Mouse (Mus musculus): Measurements from ENCODE around the gene Scd2.
"Not testable (repeated sequence)": the region's sequence is repeated elsewhere in the genome, so short reads cannot be mapped to it uniquely, and the experiment has no call there.

Scd2 gene

DNA sequence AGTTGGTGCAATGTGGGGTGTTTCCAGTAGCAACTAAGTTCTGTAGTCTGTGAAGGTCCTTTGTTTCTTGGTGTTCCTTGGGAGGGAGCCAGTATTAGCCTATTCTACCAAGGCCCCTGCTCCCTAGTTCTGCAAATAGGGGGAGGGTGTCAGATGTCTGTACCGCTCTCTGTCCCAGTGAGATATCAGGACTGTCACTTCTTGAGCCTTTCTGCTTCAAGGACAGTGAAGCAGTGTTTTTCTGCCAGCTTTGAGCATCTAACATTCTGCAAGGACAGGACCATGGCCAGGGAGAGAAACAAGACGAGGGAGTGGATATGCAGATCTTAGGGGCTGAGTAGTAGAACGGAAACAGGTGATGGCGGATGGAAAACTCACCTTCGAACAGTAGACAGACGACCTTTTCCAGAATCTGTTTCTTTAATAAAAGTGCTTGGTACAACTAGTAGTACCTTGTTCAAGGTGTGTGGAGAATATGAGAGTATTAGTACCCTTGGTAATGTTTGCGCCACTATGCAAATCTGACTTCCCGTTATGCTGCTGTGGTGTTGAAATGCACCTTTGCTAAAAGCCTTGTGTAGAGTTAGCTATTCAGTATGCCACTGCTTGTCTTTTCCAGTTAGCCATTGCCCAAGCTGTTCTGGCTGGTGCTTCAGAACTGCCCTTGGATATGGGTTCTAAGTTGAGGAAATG is 3.7 kb downstream of the Scd2 start:
- peak; percentile 74 for DNase-seq (ENCODE audit: low read depth, low spot score)

DNA sequence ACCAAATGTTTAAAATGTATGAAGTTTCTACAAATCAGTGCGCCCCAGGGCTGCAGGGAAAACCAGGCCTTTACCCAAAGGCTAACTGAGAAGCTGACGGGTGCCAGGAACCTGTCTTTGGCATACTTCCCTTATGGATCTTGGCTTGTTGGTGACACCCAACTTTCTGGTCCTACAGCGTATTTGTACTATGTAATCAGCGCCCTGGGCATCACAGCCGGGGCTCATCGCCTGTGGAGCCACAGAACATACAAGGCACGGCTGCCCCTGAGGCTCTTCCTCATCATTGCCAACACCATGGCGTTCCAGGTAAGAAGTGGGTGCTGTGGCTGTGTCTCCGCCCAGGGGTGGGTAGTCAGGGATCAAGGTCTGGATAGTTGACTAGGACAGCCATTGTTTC is 4.4 kb downstream of the Scd2 start:
- DNase-seq (ENCODE audit: low read depth, low spot score), result no peak

DNA sequence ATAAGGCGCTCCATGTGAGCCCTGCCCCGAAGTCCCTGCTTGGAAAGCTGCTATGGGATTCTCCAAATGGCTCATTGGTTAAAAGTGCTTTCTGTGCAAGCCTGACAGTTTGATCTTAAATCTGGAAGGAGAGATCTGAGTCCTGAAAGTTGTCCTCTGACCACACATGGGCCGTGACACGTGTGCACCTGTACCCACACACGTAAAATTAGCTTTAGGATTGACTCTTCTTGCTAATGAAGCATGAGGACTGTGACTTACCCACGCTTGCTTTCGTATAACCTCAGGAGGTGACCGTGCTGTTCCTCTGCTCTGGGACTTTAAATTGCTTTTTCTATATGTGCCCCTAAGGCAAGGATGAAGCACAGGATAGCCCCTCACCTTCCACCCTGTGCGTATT is 5.6 kb downstream of the Scd2 start:
- no peak for DNase-seq (ENCODE audit: low read depth, low spot score)

GRCm38 (mm10) chr19:44299902-44300301 is 6.4 kb downstream of the Scd2 start:
- DNase-seq (ENCODE audit: low read depth, low spot score), result no peak

- DNase-seq (ENCODE audit: low read depth, low spot score), result no peak
Measured at GRCm38 (mm10) chr19:44300520-44300919, 7.0 kb downstream of the Scd2 start.

- peak; percentile 64 for DNase-seq (ENCODE audit: low read depth, low spot score)
Measured at GRCm38 (mm10) chr19:44301176-44301575, 7.7 kb downstream of the Scd2 start.

DNA sequence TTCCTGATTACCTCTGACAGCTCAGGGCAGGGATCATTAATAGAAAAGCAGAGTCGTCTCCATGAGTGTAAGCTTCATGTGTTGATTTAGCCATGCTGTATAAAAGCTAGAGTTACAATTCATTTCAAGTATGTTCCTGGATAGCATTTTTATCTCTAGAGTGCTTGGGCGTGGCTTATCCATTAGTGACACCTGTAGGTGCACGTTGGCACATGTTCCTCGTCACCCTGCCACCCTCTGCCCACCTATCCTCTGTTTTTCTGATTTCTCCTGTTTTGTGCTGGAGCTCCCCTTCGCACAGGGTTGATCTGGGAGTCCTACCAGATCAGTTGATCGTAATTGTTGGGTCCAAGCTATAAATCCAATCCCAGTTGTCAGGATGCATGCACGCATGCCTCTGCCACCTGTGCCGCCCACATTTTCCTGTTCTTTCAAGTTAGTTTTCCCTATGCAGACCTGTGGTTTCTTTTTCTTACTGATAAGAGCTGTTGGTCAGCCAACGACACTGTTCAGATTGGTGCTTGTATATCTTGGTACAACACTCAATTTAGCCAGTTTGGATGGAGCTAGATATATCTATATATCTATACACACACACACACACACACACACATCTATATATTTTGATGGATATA is 8.3 kb downstream of the Scd2 start:
- DNase-seq (ENCODE audit: low read depth, low spot score), result no peak

DNA sequence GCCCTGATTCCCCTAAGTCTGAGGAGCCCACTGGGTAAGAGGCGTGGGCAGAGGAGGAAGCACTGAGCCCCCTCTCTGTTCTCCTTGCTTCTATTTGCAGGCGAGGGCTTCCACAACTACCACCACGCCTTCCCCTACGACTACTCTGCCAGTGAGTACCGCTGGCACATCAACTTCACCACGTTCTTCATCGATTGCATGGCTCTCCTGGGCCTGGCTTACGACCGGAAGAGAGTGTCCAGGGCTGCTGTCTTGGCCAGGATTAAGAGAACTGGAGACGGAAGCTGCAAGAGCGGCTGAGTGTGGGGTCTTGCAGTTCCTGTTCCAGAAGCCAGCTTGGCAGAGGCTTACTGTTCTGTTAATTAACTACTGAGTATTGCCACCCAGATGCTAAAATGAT is 9.4 kb downstream of the Scd2 start:
- no peak for DNase-seq (ENCODE audit: low read depth, low spot score)

GRCm38 (mm10) chr19:44303502-44303901 is 10.0 kb downstream of the Scd2 start:
- DNase-seq (ENCODE audit: low read depth, low spot score), result peak; percentile 93

DNA sequence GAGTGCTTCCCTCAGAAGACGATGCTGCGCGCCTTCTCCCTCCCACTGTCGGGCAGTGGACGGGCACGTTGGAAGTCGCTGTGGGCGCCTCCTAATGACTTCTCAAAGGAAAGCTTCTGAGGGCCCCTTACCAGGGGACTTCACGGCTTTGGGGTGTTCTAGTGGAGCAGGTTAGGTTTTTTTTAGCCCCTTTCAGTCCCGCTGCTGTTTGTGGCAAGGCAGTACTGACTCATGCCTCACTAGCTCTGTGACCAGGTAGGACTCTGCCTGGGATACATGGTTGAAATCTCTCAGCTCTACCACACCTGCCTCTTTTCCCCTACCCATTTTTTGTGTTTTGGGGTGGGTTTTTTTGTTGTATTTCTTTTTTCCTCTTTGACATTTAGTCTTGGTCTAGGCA is 10.9 kb downstream of the Scd2 start:
- no peak for DNase-seq (ENCODE audit: low read depth, low spot score)

DNA sequence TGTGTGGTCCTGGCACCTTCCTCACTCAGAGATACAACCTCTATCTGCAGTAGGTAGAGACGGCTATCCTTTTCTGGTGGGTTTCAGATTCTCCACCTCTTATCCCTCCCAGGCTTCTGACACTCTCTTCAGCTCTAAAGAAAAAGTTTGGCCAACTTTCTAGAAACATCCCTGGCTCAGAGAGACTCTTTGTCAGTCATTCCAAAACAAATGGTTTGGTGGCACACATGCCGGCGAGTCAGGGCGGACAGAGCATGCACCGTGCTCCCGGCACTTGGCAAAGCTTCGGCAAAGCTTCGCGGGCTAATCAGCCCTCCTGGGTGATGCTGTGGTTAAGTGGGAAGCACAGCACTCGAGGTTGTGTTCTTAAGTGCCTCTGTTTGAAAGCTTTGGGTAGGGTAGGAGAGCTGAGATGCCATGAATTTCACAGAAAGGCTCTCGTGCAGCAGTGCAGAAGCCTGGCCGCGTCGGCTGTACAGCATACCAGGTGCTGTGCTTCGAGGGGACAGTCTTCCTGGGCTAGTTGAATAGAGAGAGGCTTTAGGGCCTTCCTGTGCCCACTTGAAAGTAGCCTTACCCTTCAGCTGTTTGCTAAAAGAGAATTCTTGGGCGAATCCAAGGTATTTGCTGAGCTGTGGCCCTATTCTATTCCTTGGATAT is 11.5 kb downstream of the Scd2 start:
- no peak for DNase-seq (ENCODE audit: low read depth, low spot score)

DNA sequence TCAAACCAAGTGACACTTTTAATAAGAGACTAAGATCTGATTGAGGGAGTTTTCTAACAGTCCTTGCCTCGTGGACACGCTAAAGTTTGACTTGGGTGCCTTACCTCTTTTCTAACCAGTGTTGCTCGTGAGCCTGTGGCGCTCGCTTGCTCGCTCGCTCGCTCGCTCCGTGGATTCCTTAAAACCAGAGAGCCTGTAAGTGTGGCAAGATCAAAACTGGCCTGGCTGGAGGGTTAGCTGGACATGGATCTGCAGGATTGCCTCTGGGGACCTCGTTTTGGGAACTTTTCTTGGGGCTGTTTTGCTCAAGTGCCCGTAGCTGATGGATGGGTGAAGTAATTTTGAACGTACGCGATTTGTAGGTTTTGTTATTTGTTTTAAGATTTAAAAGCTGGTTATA is 12.2 kb downstream of the Scd2 start:
- no peak for DNase-seq (ENCODE audit: low read depth, low spot score)

- no peak for DNase-seq (ENCODE audit: low read depth, low spot score)
Measured at GRCm38 (mm10) chr19:44306171-44306570, 12.7 kb downstream of the Scd2 start.

DNA sequence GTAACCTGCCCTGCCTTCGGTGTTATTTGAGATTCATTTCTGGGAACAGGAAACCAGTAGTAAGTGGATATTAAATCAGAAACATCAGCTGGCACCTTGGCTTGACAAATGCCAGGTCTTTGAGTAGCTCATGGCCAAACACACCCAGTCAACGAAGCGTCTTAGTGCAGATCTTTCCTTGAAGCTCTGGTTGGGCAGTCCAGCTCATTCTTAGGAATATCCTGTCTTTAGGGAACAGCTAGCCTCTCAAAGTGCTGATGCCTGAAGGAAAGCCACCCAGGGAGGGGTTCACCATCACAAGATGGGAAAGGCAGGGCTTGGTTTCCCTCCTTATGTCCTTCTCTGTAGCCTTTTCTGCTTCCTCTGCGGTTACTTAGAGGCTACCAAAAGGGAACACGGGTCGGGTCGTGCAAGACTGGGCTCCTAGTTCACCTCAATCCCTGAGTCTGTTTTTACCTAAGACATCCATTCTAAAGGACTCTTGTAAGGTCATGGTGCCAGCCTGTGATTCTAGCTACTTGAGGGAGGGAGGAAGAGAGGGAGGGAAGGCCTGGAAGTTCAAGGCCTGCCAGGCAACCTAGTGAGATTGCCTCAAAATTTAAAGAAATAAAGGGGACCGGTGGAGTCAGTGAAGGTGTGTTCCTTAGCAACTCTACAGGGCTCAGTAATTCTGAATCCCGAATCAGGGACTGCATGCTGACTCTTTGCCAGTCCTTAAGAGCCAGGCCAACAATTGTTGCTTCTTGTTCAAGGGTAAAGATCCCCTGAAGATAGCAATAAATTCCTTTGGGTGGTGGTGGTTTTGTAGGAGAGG is 13.8 kb downstream of the Scd2 start:
- DNase-seq (ENCODE audit: low read depth, low spot score), result peak; percentile 16

DNA sequence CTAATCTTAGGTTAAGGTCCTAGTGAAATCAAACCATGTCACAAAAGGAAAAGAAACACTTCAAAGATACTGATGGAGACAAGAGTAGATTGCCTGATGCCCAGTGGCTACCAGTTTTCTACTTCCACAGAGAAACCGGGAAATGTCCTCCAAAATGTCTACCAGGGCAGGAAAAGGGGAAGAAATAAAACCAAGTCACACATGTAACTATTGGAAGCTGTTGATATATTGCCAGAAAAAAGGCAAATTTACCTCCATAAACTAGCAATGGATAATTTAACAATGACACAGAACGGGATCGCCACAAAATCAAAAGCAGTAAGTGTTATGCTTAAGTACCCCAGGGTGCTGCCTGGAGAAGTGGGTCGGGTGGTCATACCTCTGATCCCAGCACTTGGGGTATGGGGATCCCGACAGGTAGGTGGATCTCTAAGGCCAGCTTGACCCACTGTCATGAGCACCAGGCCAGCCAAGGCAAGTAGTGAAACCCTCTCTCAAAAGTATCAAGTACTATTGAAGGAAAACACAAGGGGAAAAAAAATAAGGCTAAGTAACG is 14.5 kb downstream of the Scd2 start:
- DNase-seq (ENCODE audit: low read depth, low spot score), result no peak

GRCm38 (mm10) chr19:44308611-44309246 is 15.3 kb downstream of the Scd2 start:
- no peak for DNase-seq (ENCODE audit: low read depth, low spot score)

DNA sequence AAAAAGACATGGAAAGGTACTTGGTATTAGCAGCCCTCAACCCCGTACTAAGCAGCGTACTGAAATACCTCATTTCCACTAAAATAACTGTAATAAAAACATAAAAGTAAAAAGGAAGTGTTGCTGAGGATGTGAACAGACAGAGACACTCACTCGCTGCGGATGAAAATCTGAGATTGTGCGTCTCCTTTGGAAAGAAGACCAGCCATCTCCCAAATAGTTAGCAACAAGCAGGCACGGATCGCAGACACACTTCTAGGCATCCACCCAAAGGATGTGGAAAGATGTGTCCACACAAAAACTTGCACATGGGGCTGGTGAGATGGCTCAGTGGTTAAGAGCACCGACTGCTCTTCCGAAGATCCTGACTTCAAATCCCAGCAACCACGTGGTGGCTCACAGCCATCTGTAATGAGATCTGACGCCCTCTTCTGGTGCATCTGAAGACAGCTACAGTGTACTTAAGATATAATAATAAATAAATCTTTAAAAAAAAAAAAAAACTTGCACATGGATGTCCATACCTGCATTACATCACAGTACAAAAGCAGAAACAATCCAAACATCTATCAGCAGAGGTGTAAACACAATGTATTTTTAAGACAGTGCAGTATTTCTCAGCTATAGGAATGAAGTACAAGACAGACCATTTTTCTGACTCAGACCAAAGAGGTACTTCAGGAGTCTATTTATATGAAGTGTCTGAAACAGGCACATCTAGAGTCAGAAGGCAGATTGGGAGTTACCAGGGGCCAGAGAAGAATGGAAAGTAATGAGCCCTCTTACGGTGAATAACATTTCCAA is 16.1 kb downstream of the Scd2 start:
- DNase-seq (ENCODE audit: low read depth, low spot score), result no peak

DNA sequence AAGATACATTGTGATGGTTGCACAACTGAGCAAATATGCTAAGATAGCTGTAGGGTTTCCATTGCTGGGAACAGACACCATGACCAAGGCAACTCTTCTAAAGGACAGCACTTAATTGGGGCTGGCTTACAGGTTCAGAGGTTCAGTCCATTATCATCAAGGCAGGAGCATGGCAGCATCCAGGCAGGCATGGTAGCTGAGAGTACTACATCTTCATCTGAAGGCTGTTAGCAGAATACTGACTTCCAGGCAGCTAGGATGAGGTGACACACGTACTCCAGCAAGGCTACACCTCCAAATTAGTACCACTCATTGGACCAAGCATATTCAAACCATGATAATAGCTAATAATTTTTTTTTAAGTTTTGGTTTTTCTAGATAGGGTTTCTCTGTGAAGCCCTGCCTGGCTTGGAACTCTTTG is 16.7 kb downstream of the Scd2 start:
- not testable (repeated sequence) for DNase-seq (ENCODE audit: low read depth, low spot score)

DNA sequence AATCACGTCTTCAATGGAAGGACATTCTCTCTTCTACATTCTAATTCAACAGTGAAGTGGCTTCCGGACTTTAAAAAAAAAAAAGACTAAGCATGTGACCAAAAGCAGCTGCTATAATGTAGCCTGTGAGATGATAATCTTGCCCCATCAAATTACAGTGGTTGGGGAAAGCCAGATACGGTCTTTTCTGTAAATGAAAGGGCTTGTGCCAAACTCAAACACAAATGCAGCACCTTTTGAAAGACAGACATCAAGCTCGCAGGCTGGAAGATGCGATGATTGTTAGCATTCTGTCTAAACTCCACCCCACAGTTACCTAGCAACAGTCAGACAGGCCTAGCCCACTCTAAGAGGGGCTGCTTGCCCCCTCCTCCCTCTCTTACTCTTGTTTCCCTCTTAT is 17.3 kb downstream of the Scd2 start:
- DNase-seq (ENCODE audit: low read depth, low spot score), result no peak

GRCm38 (mm10) chr19:44311306-44312006 is 18.0 kb downstream of the Scd2 start:
- no peak for DNase-seq (ENCODE audit: low read depth, low spot score)

All from brain, adult 2 months (tissue).